Mouse (Mus musculus) C2C12 (cell line): ENCODE results near the gene Prrt3.

ENCODE experiments used
- CTCF ChIP-seq: IDR thresholded peaks from one replicate; pipeline ENCODE4 v1.5.1; 2011; ENCODE audit not compliant: control insufficient read depth, insufficient read depth, insufficient read length
- FOSL1 ChIP-seq: IDR thresholded peaks from one replicate; pipeline ENCODE4 v1.8.0; 2011; ENCODE audit warnings: mild to moderate bottlenecking, low read length; ENCODE audit not compliant: poor library complexity, insufficient read depth, severe bottlenecking
- MAX ChIP-seq: IDR thresholded peaks from one replicate; pipeline ENCODE4 v1.6.1; 2011; ENCODE audit warnings: mild to moderate bottlenecking, control low read depth
- MYOG ChIP-seq: IDR thresholded peaks from one replicate; pipeline ENCODE4 v1.6.1; 2011; ENCODE audit not compliant: control insufficient read depth, insufficient read length; ENCODE audit errors: extremely low read depth
- USF1 ChIP-seq: IDR thresholded peaks from one replicate; pipeline ENCODE4 v1.6.1; 2011; ENCODE audit warnings: low read depth, mild to moderate bottlenecking, control low read depth, moderate library complexity

- TF ChIP-seq CTCF = no peak
- no peak for TF ChIP-seq FOSL1
- TF ChIP-seq MAX = no peak
- no peak for TF ChIP-seq USF1
- no peak for TF ChIP-seq MYOG
Observed at GRCm38 (mm10) chr6:113447639-113448038, 54.1 kb downstream of the Prrt3 start.
